Comparison of ENCODE assay signal across 9 mouse cellular contexts in genomic region chr17:88442661-88443060, GRCm38 (mm10). TPM values are rescaled to one million over a fixed set of nuclear protein-coding genes. Genes with fewer than 3 reads are reported as not detected.
A peak's percentile ranks its signal among the peaks of the same experiment; 100 is the strongest.
DNase-seq lines count a peak whose midpoint lies in the region; ATAC-seq and TF ChIP-seq lines count a peak whose summit lies in the region.
"Had no signal": no experiment of that assay in that cellular context is flagged by ENCODE, and none has a peak within 500 bp of the region (broad histone marks: within the 10 kb centered on the region; RNA-seq: fewer than 3 reads in every experiment).

No protein-coding gene starts in this region.

- ATAC-seq in midbrain, embryonic 12.5 days (ENCODE audit: low FRiP score, low read depth), result no peak

- no peak for TF ChIP-seq POLR2A in embryonic fibroblast, embryonic 13.5 days (IDR thresholded peaks at IDR 0.05; ENCODE audit: low read depth, low read length)

- in situ Hi-C loops in ES-E14 (cut with MboI; ENCODE audit: low sequenced_read_pairs in 2 of 2, unreplicated experiment in 2 of 2), result no loop called here

- peaks cover 10% of the 10 kb centered on the region for H3K27me3 ChIP-seq in midbrain, embryonic 12.5 days

- H3K27ac ChIP-seq in layer of hippocampus, adult 2 months, result no peak overlapping the region
- no peak overlapping the region for H3K27ac ChIP-seq in ES-E14 (ENCODE audit: insufficient read depth, low read depth, low read length, poor library complexity, severe bottlenecking)
- H3K27ac ChIP-seq in embryonic fibroblast, embryonic 13.5 days (ENCODE audit: insufficient read depth, low read length), result no peak overlapping the region
- H3K27ac ChIP-seq in midbrain, embryonic 12.5 days (replicated peaks), result no peak overlapping the region

- H3K36me3 ChIP-seq in ES-E14 (ENCODE audit: control insufficient read depth, insufficient read depth, low read length, poor library complexity, severe bottlenecking), result no peaks in the 10 kb centered on the region
- H3K36me3 ChIP-seq in midbrain, embryonic 12.5 days, result no peaks in the 10 kb centered on the region

- no peak for TF ChIP-seq CTCF in layer of hippocampus, adult 2 months (conservative IDR thresholded peaks at IDR 0.05)
- no peak for TF ChIP-seq CTCF in embryonic fibroblast, embryonic 13.5 days (IDR thresholded peaks at IDR 0.05; ENCODE audit: borderline replicate concordance, insufficient read depth, low read length)

- peaks cover 5 to 15% of the 10 kb centered on the region in 2 experiments; a peak in 3 of 4 replicates for H3K4me1 ChIP-seq in ES-E14 (ENCODE audit: control insufficient read depth in 2 of 2, insufficient read depth in 2 of 2, low read length in 2 of 2, poor library complexity in 1 of 2)
- H3K4me1 ChIP-seq in embryonic fibroblast, embryonic 13.5 days (ENCODE audit: control insufficient read depth, insufficient read depth, low read length), result no peaks in the 10 kb centered on the region; the same call in 1 of the 2 replicates
- H3K4me1 ChIP-seq in midbrain, embryonic 12.5 days, result no peaks in the 10 kb centered on the region

- WGBS in midbrain, embryonic 12.5 days, result 87% methylated on average over 6 of the region's 6 CpGs

- H3K4me3 ChIP-seq in layer of hippocampus, adult 2 months, result peak overlapping the region; percentile 97
- peak overlapping the region; percentile 35 to 85; a peak in 3 of 4 replicates for H3K4me3 ChIP-seq in ES-E14 (ENCODE audit: insufficient read depth in 1 of 2, low read depth in 1 of 2, low read length in 2 of 2, poor library complexity in 1 of 2, severe bottlenecking in 1 of 2)
- H3K4me3 ChIP-seq in embryonic fibroblast, embryonic 13.5 days (ENCODE audit: insufficient read depth, low read length), result peak overlapping the region; percentile 39
- no peak overlapping the region for H3K4me3 ChIP-seq in midbrain, embryonic 12.5 days

- no peak for DNase-seq in layer of hippocampus, adult 2 months (ENCODE audit: low spot score in 2 of 2)
- DNase-seq in layer of hippocampus, adult 9-11 months, result no peak
- no peak for DNase-seq in ES-E14 (ENCODE audit: low read depth, low spot score)
- DNase-seq in gastrocnemius, postnatal 25 days, result no peak
- no peak for DNase-seq in layer of hippocampus, postnatal 14 days (ENCODE audit: low spot score in 2 of 2)
- DNase-seq: adrenal gland, postnatal 10 days; embryo, embryonic 11 days had no signal

- no peaks in the 10 kb centered on the region for H3K9me3 ChIP-seq in ES-E14 (ENCODE audit: control insufficient read depth, insufficient read depth, low read depth, low read length)
- H3K9me3 ChIP-seq in midbrain, embryonic 12.5 days, result no peaks in the 10 kb centered on the region

- no peak overlapping the region; the same call in 1 of the 2 replicates for H3K9ac ChIP-seq in ES-E14 (ENCODE audit: insufficient read depth, low read depth, low read length, poor library complexity, severe bottlenecking)
- no peak overlapping the region for H3K9ac ChIP-seq in midbrain, embryonic 12.5 days (replicated peaks)

- H3K4me2 ChIP-seq in midbrain, embryonic 12.5 days (replicated peaks), result peak overlapping the region; percentile 9; the same call in 1 of the 2 replicates

TF ChIP-seq in ES-E14, 5 proteins besides CTCF, POLR2A, EP300 and RAD21:
- no peak for TF ChIP-seq ZC3H11A (IDR thresholded peaks at IDR 0.05; ENCODE audit: borderline replicate concordance, low read depth, low read length)

RNA-seq across cellular contexts. Expression of gene Foxn2, which starts 2.1 kb away (rescaled TPM):
- 10 to 100 TPM; 24.7 to 26.3 TPM for total RNA-seq in layer of hippocampus, adult 2 months (2021)
- 26.6 and 29.7 TPM in 2 replicates for total RNA-seq in ES-E14 (2012; rRNA removed)
- 28.5 and 40.6 TPM in 2 replicates for polyA plus RNA-seq in embryonic fibroblast, embryonic 13.5 days (2011; ENCODE audit: insufficient read length, low read depth, missing spikeins)
- 12.9 and 13.2 TPM in 2 replicates for polyA plus RNA-seq in midbrain, embryonic 12.5 days (2016; fragmentation: Nextera tagmentation; extraction: Ambion mirVana)
- total RNA-seq in gastrocnemius, postnatal 25 days (2021), result 10 to 100 TPM in 1 of 2 experiments, 1 to 10 TPM in 1; 9.3 to 10.9 TPM
- total RNA-seq in layer of hippocampus, postnatal 14 days (2021), result 10 to 100 TPM; 19.0 to 19.6 TPM
